Mouse (Mus musculus): ENCODE results near the gene Irf2bp2.

Irf2bp2 gene

GRCm38 (mm10) chr8:126586599-126587577 is 6.9 kb downstream of the Irf2bp2 start:
- DNase-seq (ENCODE audit: low read depth, low spot score) = no peak

GRCm38 (mm10) chr8:126586101-126586500 is 7.7 kb downstream of the Irf2bp2 start:
- no peak for DNase-seq (ENCODE audit: low read depth, low spot score)

- DNase-seq (ENCODE audit: low read depth, low spot score) = no peak
These were observed 8.2 kb downstream of the Irf2bp2 start for GRCm38 (mm10) chr8:126585561-126586031.

DNA sequence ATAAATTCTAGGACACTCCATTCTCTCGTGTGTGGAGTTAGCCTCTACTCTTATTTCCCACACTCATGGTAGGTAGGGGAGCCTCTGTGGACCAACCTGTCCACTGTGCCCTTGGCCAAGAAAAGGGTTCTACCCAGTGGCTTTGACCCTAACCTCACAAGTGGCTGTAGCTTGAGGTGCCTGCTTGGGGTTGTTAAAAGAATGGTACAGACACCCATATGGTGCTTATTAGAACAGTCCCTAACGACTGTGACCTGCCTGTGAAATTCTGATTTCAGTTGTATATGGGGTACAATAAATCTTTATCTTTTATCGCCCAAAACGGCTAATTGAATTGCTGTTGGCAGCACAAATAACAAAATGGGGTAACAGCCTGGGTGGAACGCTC is 8.9 kb downstream of the Irf2bp2 start:
- DNase-seq (ENCODE audit: low read depth, low spot score) = no peak

DNA sequence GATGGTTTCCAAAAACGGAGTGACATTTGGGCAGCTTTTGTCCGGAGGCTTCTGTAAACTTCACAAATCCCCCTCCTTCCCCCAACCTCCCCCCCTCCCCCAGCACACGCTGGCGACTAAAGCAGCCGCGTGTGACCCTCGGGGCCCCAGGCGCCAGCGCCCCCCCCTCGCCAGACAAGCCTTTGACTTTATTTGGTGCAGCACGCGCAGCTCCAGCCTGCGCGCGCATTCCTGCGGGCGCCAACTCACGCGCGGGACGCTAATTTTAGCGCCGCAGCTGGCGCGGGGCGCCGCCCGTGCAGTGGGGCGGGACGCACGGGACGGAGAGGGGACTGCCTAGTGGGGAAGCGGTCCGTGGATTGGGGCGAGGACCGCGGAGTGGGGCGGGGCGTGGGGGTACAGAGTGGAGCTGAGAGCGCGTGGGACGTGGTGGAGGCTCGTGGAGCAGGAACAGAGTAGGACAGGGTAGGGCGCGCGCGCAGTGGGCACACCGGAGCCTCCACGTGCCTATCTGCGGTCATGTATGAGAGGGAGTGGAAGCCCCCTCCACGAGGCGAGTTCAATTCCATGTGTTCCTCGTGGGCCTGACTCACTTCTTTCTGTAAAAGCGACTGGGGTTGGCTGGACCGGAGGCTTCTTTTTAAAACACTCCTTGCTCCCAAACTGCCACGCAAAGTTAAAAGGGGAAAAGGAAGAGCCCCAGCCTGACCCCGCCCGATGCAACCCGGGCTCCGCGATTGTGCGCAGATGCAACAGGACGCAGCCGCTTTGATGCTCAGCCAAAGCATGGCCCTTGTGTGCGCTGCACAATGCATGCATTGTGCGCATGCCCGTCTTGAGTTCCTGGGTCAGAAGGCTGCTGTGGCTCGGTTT is 9.6 kb downstream of the Irf2bp2 start:
- no peak for DNase-seq (ENCODE audit: low read depth, low spot score)

GRCm38 (mm10) chr8:126583534-126583933 is 10.3 kb downstream of the Irf2bp2 start:
- no peak for DNase-seq (ENCODE audit: low read depth, low spot score)

GRCm38 (mm10) chr8:126583018-126583417 is 10.8 kb downstream of the Irf2bp2 start:
- no peak for DNase-seq (ENCODE audit: low read depth, low spot score)

DNA sequence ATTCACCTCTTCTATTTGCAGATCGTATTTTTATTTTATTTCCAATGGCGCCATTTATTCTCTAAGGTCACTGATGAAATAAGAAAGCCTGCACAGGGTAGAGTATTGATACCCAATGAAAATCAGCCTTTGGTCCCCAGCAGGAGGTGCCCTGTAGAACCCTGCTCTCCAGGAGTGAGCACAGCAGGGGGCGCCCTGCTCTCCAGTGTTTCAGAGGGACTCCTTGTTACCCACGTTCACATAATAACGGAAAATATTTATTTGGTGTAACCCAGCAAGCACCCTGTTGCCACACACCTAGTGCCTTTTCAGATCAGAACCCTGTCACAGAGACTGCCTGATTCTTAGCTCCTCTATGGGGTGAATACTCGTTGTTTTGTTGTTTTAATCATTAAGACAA is 11.3 kb downstream of the Irf2bp2 start:
- no peak for DNase-seq (ENCODE audit: low read depth, low spot score)

DNA sequence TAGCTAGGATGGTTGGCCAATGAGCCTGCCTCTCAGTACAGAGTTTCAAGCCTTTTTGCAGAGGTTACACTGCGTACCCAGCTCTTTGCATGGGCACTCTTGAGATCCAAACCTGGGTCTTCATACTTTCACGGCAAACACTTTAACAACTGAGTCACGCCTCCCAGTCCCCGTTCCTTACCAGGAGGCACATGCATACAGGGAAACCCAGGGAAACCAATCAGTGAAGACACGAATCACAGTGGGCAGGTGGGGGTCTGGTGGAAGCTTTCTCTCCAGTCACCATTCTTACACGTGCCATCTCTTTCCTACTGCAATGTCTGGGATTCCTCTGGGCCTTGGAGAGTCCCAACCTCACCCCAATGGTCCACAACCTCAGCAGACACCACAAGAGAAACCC is 12.1 kb downstream of the Irf2bp2 start:
- no peak for DNase-seq (ENCODE audit: low read depth, low spot score)

- DNase-seq (ENCODE audit: low read depth, low spot score) = no peak
These were observed 13.0 kb downstream of the Irf2bp2 start for GRCm38 (mm10) chr8:126580826-126581225.

DNA sequence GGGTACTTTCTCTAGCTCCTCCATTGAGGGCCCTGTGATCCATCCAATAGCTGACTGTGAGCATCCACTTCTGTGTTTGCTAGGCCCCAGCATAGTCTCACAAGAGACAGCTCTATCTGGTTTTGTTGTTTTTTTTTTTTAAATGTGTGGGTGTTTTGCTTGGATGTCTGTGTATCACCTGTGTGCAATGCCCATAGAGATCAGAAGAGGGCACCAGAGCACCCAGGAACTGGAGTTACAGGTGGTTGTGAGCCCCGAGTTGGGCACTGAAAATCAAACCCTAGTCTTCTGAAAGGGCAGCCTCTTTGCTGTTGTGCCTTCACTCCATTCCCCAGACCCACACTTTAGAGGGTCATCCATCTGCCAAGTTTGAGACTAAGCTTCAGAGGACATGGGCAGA is 13.7 kb downstream of the Irf2bp2 start:
- DNase-seq (ENCODE audit: low read depth, low spot score) = no peak

DNA sequence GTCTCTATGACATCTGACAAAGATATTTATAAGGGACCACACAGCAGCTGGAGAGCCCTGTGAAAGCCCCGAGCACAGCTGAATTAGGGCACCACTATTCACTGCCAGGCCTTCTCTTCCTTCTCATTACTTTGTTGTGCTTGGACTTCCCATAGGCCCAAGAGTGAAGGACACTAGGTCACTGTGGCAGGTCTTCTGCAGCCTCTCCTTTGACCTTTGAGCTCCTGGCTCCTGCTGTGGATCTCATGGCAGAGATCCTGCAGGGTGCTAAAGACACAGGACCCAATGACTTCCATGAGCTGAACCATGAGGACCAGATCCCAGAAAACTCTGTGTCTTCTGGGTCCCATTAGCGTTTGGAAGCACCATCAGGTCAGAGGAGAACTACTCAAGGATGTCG is 15.1 kb downstream of the Irf2bp2 start:
- no peak for DNase-seq (ENCODE audit: low read depth, low spot score)

- no peak for DNase-seq (ENCODE audit: low read depth, low spot score)
These were observed 16.9 kb downstream of the Irf2bp2 start for GRCm38 (mm10) chr8:126576919-126577318.

DNA sequence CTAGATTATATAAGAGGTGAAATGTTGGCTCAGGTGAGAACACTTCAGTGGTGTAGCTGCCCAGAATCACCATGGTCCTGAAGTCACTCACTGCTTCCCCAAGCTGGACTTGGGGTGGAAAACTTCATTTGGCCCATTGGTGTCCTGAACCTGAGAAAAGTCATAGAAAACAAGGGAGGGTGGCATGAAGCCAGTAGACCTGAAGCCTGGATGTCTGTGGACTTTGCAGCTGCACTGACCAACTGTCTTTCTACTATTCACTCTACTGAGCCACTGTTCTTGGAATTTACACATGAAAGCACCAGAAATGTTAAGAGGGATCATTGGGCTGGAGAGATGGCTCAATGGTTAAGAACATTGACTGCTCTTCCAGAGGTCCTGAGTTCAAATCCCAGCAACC is 17.7 kb downstream of the Irf2bp2 start:
- DNase-seq (ENCODE audit: low read depth, low spot score) = no peak

GRCm38 (mm10) chr8:126574882-126575637 is 18.7 kb downstream of the Irf2bp2 start:
- no peak for DNase-seq (ENCODE audit: low read depth, low spot score)

GRCm38 (mm10) chr8:126573878-126574277 is 19.9 kb downstream of the Irf2bp2 start:
- DNase-seq (ENCODE audit: low read depth, low spot score) = no peak

DNA sequence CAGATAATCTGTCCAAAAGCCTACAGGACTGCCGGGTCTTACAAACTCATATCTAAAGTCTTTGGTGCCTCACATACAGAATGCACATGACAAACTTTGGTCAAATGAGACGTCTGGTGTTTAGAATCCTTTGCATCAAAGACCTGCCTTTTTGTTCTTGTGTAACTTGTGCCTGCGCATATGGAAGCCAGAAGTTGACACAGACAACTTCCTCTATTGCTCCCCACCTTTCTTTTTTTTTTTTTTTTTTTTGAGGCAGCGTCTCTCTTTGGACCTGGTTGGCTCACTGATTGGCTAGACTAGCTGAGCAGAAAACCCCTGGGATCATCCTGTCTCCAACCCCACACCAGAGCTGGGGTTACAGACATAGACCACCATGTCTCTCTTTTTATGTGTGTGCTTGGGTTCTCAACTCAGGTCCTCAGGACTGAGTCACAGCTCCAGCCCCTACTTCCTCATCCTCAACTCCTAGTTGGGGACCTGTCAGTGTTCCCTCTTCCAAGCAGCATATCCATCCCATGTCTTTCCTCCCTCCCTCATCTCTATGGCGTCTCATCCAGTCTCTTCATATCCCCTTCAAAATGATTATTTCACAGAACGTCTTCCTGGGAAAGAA is 20.6 kb downstream of the Irf2bp2 start:
- no peak for DNase-seq (ENCODE audit: low read depth, low spot score)

DNA sequence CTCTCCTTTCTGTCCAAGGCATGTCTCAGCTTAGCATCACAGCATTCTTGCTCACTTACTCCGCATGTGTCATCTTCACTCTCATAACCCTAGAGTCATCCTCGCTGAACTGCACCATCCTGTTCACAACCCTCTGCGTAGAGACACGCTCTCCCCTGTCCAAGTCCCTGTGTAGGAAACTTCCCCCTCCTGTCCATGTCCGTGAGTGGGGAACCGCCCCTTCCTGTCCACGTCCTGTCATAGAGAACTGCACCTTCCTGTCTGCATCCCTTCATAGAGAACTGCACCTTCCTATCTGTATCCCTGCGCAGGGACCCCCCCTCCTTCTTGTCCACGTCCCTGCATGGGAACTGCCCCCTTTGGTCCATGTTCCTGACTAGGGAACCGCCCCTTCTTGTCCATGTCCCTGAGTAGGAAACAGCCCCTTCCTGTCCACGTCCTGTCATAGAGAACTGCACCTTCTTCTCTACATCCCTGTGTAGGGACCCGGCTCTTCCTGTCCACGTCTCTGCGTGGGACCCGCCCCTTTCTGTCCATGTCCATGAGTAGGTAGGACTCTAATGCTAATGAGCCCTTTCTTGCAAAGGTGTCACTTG is 22.6 kb downstream of the Irf2bp2 start:
- DNase-seq (ENCODE audit: low read depth, low spot score) = no peak

- no peak for DNase-seq (ENCODE audit: low read depth, low spot score)
These were observed 23.2 kb downstream of the Irf2bp2 start for GRCm38 (mm10) chr8:126570521-126571040.

DNA sequence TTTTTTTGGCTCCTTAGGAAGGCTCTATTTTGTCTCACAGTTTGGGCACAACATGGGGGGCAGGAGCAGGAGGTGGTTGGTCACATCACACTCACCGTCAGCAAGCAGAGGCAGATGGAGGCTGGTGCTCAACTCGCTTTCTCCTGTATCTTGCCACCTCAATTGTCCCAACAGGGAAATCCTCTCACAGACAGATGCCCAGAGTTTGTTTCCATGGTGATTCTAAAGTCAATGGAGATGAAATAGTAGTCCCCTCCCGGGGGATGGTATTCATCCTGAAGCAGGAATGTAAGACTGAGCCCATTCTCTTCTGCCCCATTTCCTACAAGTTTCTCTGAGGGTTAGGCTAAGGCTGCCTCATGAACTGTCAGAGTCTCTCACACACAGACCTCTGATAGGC is 23.7 kb downstream of the Irf2bp2 start:
- no peak for DNase-seq (ENCODE audit: low read depth, low spot score)

GRCm38 (mm10) chr8:126569638-126570037 is 24.1 kb downstream of the Irf2bp2 start:
- DNase-seq (ENCODE audit: low read depth, low spot score) = no peak

All from telencephalon, adult 2 months (tissue).